Mouse (Mus musculus) ovary, postnatal 36 days (tissue): ENCODE measurements around the gene Slc13a3.

ENCODE experiments used
- DNase-seq: peaks from one replicate; pipeline ENCODE4 v3.0.0; 2022; ENCODE audit warnings: low spot score, mixed read lengths

The Slc13a3 gene

DNA sequence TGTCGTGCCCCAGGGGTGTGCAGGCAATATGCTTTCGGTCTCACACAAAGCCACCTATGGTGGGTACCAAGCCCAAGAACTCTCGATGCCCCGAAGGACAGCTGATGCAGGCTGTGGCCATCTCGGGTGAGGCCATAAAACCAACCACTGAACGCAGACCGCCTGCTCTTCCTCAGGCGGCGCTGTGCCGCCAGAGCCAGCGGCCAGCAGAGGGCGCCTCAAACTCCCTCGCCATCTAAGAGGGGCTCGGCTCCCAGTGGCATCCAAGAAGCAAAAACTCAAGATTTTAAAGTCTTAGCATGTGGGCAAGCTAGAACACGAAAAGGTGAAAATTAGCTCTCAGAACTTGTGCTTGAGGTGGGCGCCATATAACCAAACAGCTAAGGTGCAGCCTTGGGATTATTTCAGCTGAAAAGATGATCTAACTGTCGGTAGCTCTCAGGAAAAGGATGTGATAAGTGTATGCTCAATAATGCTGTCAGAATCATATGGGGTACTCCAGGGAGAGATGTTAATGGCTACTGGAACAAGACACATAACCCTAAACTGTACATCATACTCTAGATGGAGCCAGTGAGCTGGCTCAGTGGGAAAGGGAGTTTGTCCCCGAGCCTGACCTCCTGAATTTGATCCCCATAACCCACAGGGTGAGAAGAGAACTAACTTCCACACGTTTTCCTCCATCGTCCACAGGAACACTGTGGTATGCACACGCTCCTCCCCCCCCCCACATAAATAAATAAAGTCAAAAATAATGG, 108.5 kb downstream of the Slc13a3 start:
- DNase-seq: peak; percentile 57

DNA sequence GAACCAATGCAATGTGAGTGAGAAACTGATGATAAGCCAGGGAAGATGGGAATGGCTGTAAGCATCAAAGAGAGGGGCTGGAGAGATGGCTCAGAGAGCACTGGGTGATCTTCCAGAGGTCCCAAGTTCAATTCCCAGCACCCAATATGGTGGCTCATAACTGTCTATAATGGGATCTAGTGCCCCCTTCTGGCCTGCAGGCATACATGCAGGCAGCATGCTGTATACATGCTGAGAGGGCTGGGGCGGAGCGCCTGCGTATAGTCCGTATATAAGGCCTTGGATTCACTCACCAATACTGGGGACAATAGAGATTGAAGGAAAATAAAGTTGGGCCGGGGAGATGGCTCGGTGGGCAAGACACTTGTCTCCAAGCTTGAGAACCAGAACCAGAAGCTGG, 109.7 kb downstream of the Slc13a3 start:
- DNase-seq: no peak

DNA sequence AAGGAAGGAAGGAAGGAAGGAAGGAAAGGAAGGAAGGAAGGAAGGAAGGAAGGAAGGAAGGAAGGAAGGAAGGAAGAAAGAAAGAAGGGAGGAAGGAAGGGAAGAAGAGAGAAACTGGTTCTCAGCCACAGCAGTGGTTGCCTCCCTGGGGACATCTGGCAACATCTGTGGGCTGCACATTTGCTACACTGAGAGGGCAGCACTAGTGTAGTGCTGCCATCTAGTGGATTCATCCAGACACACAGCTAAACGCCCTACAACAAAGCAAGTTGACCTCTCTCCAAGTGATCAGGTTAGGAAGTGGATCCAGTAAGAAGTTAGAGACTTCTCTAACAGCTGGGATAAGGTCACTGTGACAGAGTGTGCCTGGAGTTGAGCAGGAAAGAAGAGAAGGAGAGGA, 112.2 kb downstream of the Slc13a3 start:
- peak; percentile 21 for DNase-seq
